Mouse (Mus musculus) spleen, postnatal 0 days (tissue): ENCODE measurements around the gene Ttyh1. TPM values are rescaled to one million over a fixed set of nuclear protein-coding genes. Genes with fewer than 3 reads are reported as not detected.

ENCODE experiments used
- polyA plus RNA-seq: library from polyadenylated mRNA; unstranded; fragments of >200 nt; fragmentation: Nextera tagmentation; extraction: Ambion mirVana; gene quantifications from 2 replicates; pipeline ENCODE4 v1.2.1, GENCODE M21; 2015

The Ttyh1 gene
- 0.71 and 0.86 TPM in 2 replicates for polyA plus RNA-seq

DNA sequence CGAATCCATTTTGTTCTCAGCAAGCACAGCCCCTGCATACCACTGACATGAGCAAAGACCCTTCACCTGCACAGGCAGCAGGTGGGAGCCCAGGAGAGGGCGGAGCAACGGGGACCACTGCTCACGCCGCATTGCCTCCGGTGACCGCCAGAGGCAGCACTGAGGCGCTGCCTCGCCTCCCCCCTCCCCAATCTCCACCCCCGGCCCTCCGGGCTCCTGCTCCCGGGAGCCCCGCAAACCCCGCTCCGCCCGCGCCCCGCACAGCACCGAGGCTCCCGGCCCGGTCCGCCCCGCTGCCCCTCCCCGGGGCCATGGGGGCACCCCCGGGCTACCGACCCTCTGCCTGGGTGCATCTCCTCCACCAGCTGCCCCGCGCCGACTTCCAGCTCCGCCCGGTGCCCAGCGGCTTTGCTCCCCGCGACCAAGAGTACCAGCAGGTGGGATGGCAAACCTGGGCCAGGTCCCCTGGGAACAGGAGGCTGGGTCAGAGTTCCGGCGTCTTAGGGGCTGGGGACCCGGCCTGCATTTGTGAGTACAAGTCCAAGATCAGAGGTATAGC lies at the start of gene Ttyh1:
Gene Ttyh1 (plus strand): TSS at position 65 of the 559 bp plus-strand sequence.

DNA sequence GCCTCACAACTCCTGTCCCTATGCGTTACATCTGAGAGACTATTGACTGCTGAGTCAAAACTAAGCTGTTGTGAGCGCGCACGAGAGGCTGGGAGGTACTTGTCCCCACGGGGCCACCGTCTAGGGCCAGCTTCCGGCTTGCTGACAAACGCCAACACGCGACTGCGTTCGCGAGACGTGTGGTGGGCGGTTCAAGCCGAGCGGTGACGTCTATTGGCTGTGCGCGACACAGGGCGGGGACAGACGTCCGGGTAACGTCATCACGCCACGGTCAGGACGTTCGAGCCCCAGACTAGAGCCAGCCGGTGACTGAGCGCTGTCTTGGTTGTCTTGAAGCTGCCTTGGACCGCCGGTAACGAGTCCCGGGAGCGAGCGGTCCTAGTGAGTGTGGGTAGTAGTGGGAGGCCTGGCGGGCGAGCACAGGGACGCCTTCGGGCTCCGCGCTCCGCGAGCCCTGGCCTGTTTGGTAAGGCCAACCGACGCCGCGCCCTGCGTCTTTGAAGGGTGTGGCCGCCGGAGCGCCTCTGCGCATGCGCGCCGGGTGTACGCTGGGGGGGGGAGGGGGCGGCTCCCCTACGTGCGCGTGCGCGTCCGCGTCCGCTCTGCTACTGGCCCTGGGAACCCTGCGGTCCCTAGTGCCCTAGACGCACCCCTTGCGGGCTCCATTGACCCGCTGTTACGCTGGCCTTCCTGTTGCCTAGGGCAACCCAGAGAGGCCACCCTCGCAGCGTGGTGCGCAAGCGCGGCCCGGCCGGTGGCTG lies 17.7 kb downstream of the Ttyh1 start, which contains the start of gene Leng8:
Gene Leng8 (plus strand): TSS at position 269 of the 761 bp plus-strand sequence.

GRCm38 (mm10) chr7:4150059-4150541 lies 30.9 kb downstream of the Ttyh1 start, which contains the start of gene Leng9:
Gene Leng9 (minus strand): TSS chr7:4150374.

GRCm38 (mm10) chr7:4164090-4164910 lies 45.1 kb downstream of the Ttyh1 start, which contains the start of gene Cdc42ep5:
Gene Cdc42ep5 (minus strand): TSS chr7:4164860.

Other genes with a start within 250 kb of the Ttyh1 start
- gene Gm14548, start 221.3 kb upstream of the Ttyh1 start, polyA plus RNA-seq: 8.1 and 10.5 TPM in 2 replicates
- gene Lilra6, start 203.9 kb upstream of the Ttyh1 start, polyA plus RNA-seq: 6.8 and 7.9 TPM in 2 replicates
- gene Lair1, start 56.2 kb upstream of the Ttyh1 start, polyA plus RNA-seq: 6.0 and 8.6 TPM in 2 replicates
- gene Leng8, start 17.6 kb downstream of the Ttyh1 start, polyA plus RNA-seq: 21.8 and 23.8 TPM in 2 replicates
- 2.7 and 3.3 TPM in 2 replicates for gene Leng9, start 31.0 kb downstream of the Ttyh1 start, polyA plus RNA-seq
- gene Cdc42ep5, start 45.5 kb downstream of the Ttyh1 start, polyA plus RNA-seq: 10.2 and 13.2 TPM in 2 replicates
- 0.18 and 0.23 TPM in 2 replicates for gene Lilra5, start 118.3 kb downstream of the Ttyh1 start, polyA plus RNA-seq
- gene Ncr1, start 218.3 kb downstream of the Ttyh1 start, polyA plus RNA-seq: 1.5 and 2.3 TPM in 2 replicates